Mouse (Mus musculus) retina, adult 2 months (tissue): ENCODE measurements at regions not wholly inside any gene's neighbourhood (a gene's known extent, or its start where the extent isn't known, plus 50 kb on each side); places are given as distances from the start of the nearest gene placed in this dataset.
"Not testable (repeated sequence)": the region's sequence is repeated elsewhere in the genome, so short reads cannot be mapped to it uniquely, and the experiment has no call there.

Experiments
- DNase-seq: peaks from one replicate; pipeline ENCODE4 v3.0.0-alpha.2; 2012; ENCODE audit warnings: low read depth, low spot score

DNA sequence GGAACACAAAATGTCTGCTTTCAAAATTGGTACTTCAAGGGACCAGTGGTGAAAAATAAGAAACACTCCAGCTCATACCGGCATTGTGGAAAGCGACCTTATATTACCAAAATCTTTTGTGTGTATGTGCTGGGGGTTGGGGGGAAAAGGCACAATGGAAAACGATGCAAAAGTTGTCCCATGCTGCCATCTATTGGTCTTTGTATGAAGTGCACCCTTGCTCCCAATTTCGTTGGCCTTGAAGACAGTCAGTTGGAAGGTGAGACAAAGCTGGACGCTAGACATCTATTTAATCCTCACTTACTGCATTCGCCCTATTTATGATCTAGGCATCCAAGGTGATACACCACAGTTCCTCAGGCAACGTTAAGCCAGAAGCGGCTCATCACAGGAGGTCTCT lies 186.6 kb downstream of the BC048507 start:
- peak; percentile 2 for DNase-seq

DNA sequence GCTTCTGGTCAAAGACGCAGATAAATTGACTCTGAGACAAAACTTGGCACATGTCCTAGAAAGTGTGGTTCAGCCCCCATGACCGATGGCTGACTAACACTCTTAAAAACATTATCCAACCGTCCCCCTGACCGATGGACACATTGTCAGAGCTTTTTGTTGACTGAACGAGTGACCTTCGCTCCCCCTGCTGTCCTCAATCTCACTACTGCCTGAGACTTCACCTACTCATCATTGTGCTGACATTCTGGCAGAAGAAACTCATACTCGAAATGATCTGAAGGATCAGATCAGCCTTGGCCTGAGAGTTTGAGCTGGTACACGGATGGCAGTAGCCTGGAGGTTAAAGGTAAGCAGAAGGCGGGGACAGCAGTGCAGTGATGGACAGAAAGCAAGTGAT lies 230.2 kb downstream of the BC048507 start:
- not testable (repeated sequence) for DNase-seq

DNA sequence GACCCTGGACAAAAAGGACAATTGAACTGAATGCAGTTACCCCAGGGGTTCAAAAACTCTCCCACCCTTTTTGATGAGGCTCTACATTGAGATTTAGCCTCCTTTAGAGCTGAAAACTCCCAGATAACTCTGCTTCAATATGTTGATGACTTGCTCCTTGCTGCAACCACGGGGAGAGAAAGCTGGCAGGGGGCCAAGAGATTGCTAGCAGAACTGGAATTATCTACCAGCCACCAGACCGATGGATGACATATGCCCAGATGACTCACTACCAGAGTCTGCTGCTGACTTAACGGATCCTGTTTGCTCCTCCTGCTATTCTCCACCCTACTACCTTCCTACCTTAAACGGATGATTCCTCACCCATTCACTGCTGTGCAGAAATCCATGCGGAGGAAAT lies 253.7 kb downstream of the BC048507 start:
- DNase-seq: not testable (repeated sequence)
